Mouse (Mus musculus) lung, adult 2 months (tissue): ENCODE results near the gene Ssb. TPM values are rescaled to one million over a fixed set of nuclear protein-coding genes. Genes with fewer than 3 reads are reported as not detected.

Source experiments
- DNase-seq: peaks from one replicate; pipeline ENCODE4 v3.0.0; 2022
- H3K4me1 ChIP-seq: fragments of 200-500 bp; 2 replicates; pipeline ENCODE4 v1.6.1; 2011; ENCODE audit warnings: low read length; ENCODE audit not compliant: control insufficient read depth, insufficient read depth
- H3K4me3 ChIP-seq: fragments of 200-500 bp; replicated peaks from 2 replicates; pipeline ENCODE3; 2011; ENCODE audit warnings: low read depth, mild to moderate bottlenecking, control low read depth, low read length; ENCODE audit errors: extremely low read depth
- CTCF ChIP-seq: fragments of 200-500 bp; IDR thresholded peaks from 2 replicates; pipeline ENCODE4 v1.5.1; 2011; ENCODE audit warnings: mild to moderate bottlenecking, low read length, control low read depth; ENCODE audit not compliant: insufficient read depth
- POLR2A ChIP-seq: fragments of 200-500 bp; IDR thresholded peaks from 2 replicates; pipeline ENCODE4 v1.6.1; 2011; ENCODE audit warnings: low read depth, mild to moderate bottlenecking, control low read depth, low read length, borderline replicate concordance; ENCODE audit errors: extremely low read depth
- WGBS: fragments of 180-500 bp; shearing (Covaris S2); methylation state at CpG from one replicate; pipeline ENCODE4 v1.1.7; 2018; 5-methylcytosine and 5-hydroxymethylcytosine counted together
- polyA plus RNA-seq: library from polyadenylated mRNA; depleted of rRNA; stranded (reverse); fragments of >200 nt; gene quantifications from 2 replicates; pipeline ENCODE4 v1.2.3, GENCODE M21; 2012; rRNA removed

The Ssb gene
- 1.7 and 4.2 TPM in 2 replicates for polyA plus RNA-seq

GRCm38 (mm10) chr2:69861485-69862091 lies at the start of gene Ssb:
TSS of gene Ssb (plus strand) at chr2:69861562.
- WGBS: under 1% methylated on average over 66 of the region's 66 CpGs

GRCm38 (mm10) chr2:69816575-69816974 lies 44.8 kb upstream of the Ssb start:
- TF ChIP-seq POLR2A: no peak
- no peak for TF ChIP-seq CTCF
- 29% methylated on average over 5 of the region's 5 CpGs for WGBS
- Histone ChIP-seq H3K4me3 (no peak overlapping the region), H3K4me1 (no peaks in the 10 kb centered on the region)
- no peak for DNase-seq

More at GRCm38 (mm10) chr2:69861485-69862091, at the start of gene Ssb:
- Histone ChIP-seq H3K4me1 (no peaks in the 10 kb centered on the region), H3K4me3 (peak within 1 kb of the TSS; percentile 96)
- peak; percentile 87 for DNase-seq
- no peak for TF ChIP-seq CTCF
- TF ChIP-seq POLR2A: peak; percentile 86

GRCm38 (mm10) chr2:69818350-69819085 lies 42.8 kb upstream of the Ssb start:
- TF ChIP-seq CTCF (no peak), POLR2A (no peak)
- Histone ChIP-seq H3K4me3 (no peak overlapping the region), H3K4me1 (no peaks in the 10 kb centered on the region)
- no peak for DNase-seq
- 78% methylated on average over 9 of the region's 9 CpGs for WGBS

GRCm38 (mm10) chr2:69820201-69820600 lies 41.2 kb upstream of the Ssb start:
- Histone ChIP-seq H3K4me1 (no peaks in the 10 kb centered on the region), H3K4me3 (no peak overlapping the region)
- no peak for DNase-seq
- no peak for TF ChIP-seq CTCF
- TF ChIP-seq POLR2A: no peak
- 78% methylated on average over 1 of the region's 1 CpGs for WGBS

- H3K4me1 ChIP-seq: no peaks in the 10 kb centered on the region
- DNase-seq: no peak
These were observed 39.7 kb upstream of the Ssb start, which contains the start of gene Klhl23 for GRCm38 (mm10) chr2:69821711-69822110. TSS of gene Klhl23 (plus strand) at chr2:69821944.

GRCm38 (mm10) chr2:69822361-69823128 lies 38.8 kb upstream of the Ssb start:
- Histone ChIP-seq H3K4me3 (peak overlapping the region; percentile 75), H3K4me1 (no peaks in the 10 kb centered on the region)
- DNase-seq: peak; percentile 34
- TF ChIP-seq CTCF: no peak
- TF ChIP-seq POLR2A: no peak
- under 1% methylated on average over 77 of the region's 80 CpGs for WGBS

More at GRCm38 (mm10) chr2:69821711-69822110, 39.7 kb upstream of the Ssb start, which contains the start of gene Klhl23:
- TF ChIP-seq CTCF: no peak
- no peak for TF ChIP-seq POLR2A
- 4% methylated on average over 8 of the region's 8 CpGs for WGBS
- peak within 1 kb of the TSS; percentile 75 for H3K4me3 ChIP-seq

GRCm38 (mm10) chr2:69823129-69823677 lies 38.2 kb upstream of the Ssb start:
- H3K4me1 ChIP-seq: 0 out of 2 replicates have a peak, but pooled peaks cover 2% of the 10 kb centered on the region
- peak overlapping the region; percentile 75 for H3K4me3 ChIP-seq
- 3% methylated on average over 45 of the region's 45 CpGs for WGBS
- peak; percentile 17 for DNase-seq
- TF ChIP-seq CTCF (no peak), POLR2A (no peak)

GRCm38 (mm10) chr2:69825898-69826297 lies 35.5 kb upstream of the Ssb start:
- 70% methylated on average over 10 of the region's 10 CpGs for WGBS
- DNase-seq: no peak
- Histone ChIP-seq H3K4me1 (0 out of 2 replicates have a peak, but pooled peaks cover 3% of the 10 kb centered on the region), H3K4me3 (no peak overlapping the region)
- TF ChIP-seq POLR2A (no peak), CTCF (no peak)

GRCm38 (mm10) chr2:69826380-69826779 lies 35.0 kb upstream of the Ssb start:
- DNase-seq: no peak
- no peak for TF ChIP-seq CTCF
- TF ChIP-seq POLR2A: no peak
- WGBS: 59% methylated on average over 2 of the region's 2 CpGs
- Histone ChIP-seq H3K4me1 (0 out of 2 replicates have a peak, but pooled peaks cover 3% of the 10 kb centered on the region), H3K4me3 (no peak overlapping the region)
